Mouse (Mus musculus) G1E (cell line): ENCODE data around the gene Cryzl2.

ENCODE experiments used
- CTCF ChIP-seq: IDR thresholded peaks from 2 replicates; pipeline ENCODE4 v1.5.1; 2012; ENCODE audit warnings: low read depth, low read length, inconsistent platforms, mixed read lengths
- GATA1 ChIP-seq: IDR thresholded peaks from 2 replicates; pipeline ENCODE4 v1.6.1; 2012; ENCODE audit warnings: borderline replicate concordance, low read length, inconsistent platforms, mixed read lengths
- GATA2 ChIP-seq: IDR thresholded peaks from 2 replicates; pipeline ENCODE4 v1.6.1; 2012; ENCODE audit warnings: low read depth, low read length, inconsistent platforms, borderline replicate concordance
- POLR2AphosphoS5 ChIP-seq: IDR thresholded peaks from 2 replicates; pipeline ENCODE4 v1.6.1; 2012; ENCODE audit warnings: low read depth, low read length, inconsistent platforms; ENCODE audit not compliant: insufficient replicate concordance
- TAL1 ChIP-seq: conservative IDR thresholded peaks from 2 replicates; pipeline ENCODE4 v1.6.1; 2012; ENCODE audit warnings: low read depth, low read length, inconsistent platforms, mixed read lengths

DNA sequence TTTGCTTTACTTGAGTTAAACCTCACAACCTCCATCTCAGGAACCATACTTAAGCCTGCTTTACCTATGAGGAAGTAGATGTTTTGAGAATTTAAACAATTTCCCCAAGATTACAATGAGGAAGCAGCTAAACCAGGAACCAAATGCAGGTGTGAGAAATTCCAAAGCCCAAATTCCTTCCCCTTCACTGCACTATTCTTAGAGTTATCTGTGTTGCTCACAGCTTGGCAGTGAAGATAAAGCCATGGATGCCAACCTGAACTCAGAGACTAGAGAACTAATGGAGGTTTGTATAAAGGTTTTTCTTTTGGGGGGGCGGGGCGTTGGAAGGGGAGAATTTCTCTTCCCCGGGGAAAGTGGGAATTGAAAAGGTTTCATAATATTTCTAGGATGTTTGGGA, 6.1 kb upstream of the Cryzl2 start:
- TF ChIP-seq CTCF = no peak
- TF ChIP-seq TAL1 = no peak
- no peak for TF ChIP-seq POLR2AphosphoS5
- no peak for TF ChIP-seq GATA1
- no peak for TF ChIP-seq GATA2
